Mouse (Mus musculus) lung, postnatal 10 days (tissue): Measurements from ENCODE around the gene Txlng.
"Not testable (repeated sequence)": the region's sequence is repeated elsewhere in the genome, so short reads cannot be mapped to it uniquely, and the experiment has no call there.

ENCODE experiments used
- DNase-seq: peaks from one replicate; pipeline ENCODE4 v3.0.0; 2021

The Txlng gene

GRCm38 (mm10) chrX:162829203-162829708, at the start of gene Txlng:
Txlng (minus strand) TSS chrX:162829454.
- DNase-seq: peak; percentile 98

GRCm38 (mm10) chrX:162878236-162878635, 49.0 kb upstream of the Txlng start:
- no peak for DNase-seq

- DNase-seq: no peak
Observed at GRCm38 (mm10) chrX:162873761-162874160, 44.5 kb upstream of the Txlng start.

- DNase-seq: peak; percentile 4
Observed at GRCm38 (mm10) chrX:162871734-162872517, 42.7 kb upstream of the Txlng start.

GRCm38 (mm10) chrX:162868294-162868965, 39.2 kb upstream of the Txlng start:
- no peak for DNase-seq

- no peak for DNase-seq
Observed at GRCm38 (mm10) chrX:162848682-162849081, 19.4 kb upstream of the Txlng start.

- no peak for DNase-seq
Observed at GRCm38 (mm10) chrX:162845531-162845930, 16.3 kb upstream of the Txlng start.

GRCm38 (mm10) chrX:162844447-162845100, 15.3 kb upstream of the Txlng start:
- peak; percentile 4 for DNase-seq

GRCm38 (mm10) chrX:162832101-162832500, 2.8 kb upstream of the Txlng start:
- DNase-seq: no peak

- DNase-seq: no peak
Observed at GRCm38 (mm10) chrX:162831542-162831941, 2.3 kb upstream of the Txlng start.

- no peak for DNase-seq
Observed at GRCm38 (mm10) chrX:162831036-162831435, 1.8 kb upstream of the Txlng start.

GRCm38 (mm10) chrX:162830313-162830712, 1.1 kb upstream of the Txlng start:
- not testable (repeated sequence) for DNase-seq

- DNase-seq: no peak
Observed at GRCm38 (mm10) chrX:162829741-162830140, 487 bp upstream of the Txlng start.

GRCm38 (mm10) chrX:162828783-162829182, 471 bp downstream of the Txlng start:
- DNase-seq: peak; percentile 2

- peak; percentile 15 for DNase-seq
Observed at GRCm38 (mm10) chrX:162828016-162828415, 1.2 kb downstream of the Txlng start.

- DNase-seq: peak; percentile 39
Observed at GRCm38 (mm10) chrX:162800371-162800770, 28.9 kb downstream of the Txlng start.

- not testable (repeated sequence) for DNase-seq
Observed at GRCm38 (mm10) chrX:162791392-162791791, 37.9 kb downstream of the Txlng start.

GRCm38 (mm10) chrX:162788372-162788771, 40.9 kb downstream of the Txlng start:
- DNase-seq: no peak

- no peak for DNase-seq
Observed at GRCm38 (mm10) chrX:162770726-162771125, 58.5 kb downstream of the Txlng start.

GRCm38 (mm10) chrX:162761716-162762395, 67.4 kb downstream of the Txlng start:
- peak; percentile 7 for DNase-seq

- DNase-seq: peak; percentile 45
Observed at GRCm38 (mm10) chrX:162760958-162761515, 68.2 kb downstream of the Txlng start.
